Mouse (Mus musculus): ENCODE measurements around the gene Gtf3a. TPM values are rescaled to one million over a fixed set of nuclear protein-coding genes. Genes with fewer than 3 reads are reported as not detected.
"Not testable (repeated sequence)": the region's sequence is repeated elsewhere in the genome, so short reads cannot be mapped to it uniquely, and the experiment has no call there.

The Gtf3a gene
- polyA plus RNA-seq, 1 experiment from 2014 or later, result 31.6 TPM

DNA sequence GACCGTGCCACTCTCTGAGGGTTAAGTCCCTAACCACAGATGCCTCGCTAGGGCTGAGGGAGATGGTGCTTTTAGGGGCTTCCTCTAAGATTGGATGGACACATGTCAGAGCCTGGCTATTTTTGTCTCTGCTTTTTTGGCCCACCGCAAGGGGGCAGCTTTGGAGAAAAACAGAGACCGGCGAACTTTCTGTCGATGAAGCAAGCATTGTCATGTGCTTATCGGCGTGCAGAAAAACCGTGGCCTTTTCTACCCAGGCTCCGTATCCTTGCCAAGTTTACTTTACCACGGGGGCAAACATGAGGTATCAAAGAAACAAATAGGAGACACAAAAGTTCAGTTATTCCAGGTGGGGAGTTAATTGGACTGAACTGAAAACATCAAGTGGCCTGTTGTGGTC is 39.8 kb upstream of the Gtf3a start:
- DNase-seq, result peak; percentile 55
- no peaks in the 10 kb centered on the region for H3K9me3 ChIP-seq (ENCODE audit: low read length)
- H3K9ac ChIP-seq (replicated peaks), result no peak overlapping the region
- H3K27me3 ChIP-seq (ENCODE audit: insufficient read depth, low read length), result no peaks in the 10 kb centered on the region
- no peak overlapping the region for H3K4me2 ChIP-seq (ENCODE audit: low read depth, low read length)
- 43% methylated on average over 11 of the region's 11 CpGs for WGBS (ENCODE audit: insufficient replicate concordance)
- peaks cover 10% of the 10 kb centered on the region for H3K4me1 ChIP-seq (ENCODE audit: insufficient read depth)
- H3K27ac ChIP-seq (ENCODE audit: low read depth), result no peak overlapping the region
- peak; percentile 55 for TF ChIP-seq CTCF (IDR thresholded peaks at IDR 0.05; ENCODE audit: low read depth)
- TF ChIP-seq EP300 (IDR thresholded peaks at IDR 0.05; ENCODE audit: low read depth), result no peak
- H3K4me3 ChIP-seq (ENCODE audit: low read depth, low read length), result no peak overlapping the region
- ATAC-seq, result peak; percentile 19; the same call in 1 of the 2 replicates
- H3K36me3 ChIP-seq (replicated peaks; ENCODE audit: insufficient read depth, low read length), result no peaks in the 10 kb centered on the region

DNA sequence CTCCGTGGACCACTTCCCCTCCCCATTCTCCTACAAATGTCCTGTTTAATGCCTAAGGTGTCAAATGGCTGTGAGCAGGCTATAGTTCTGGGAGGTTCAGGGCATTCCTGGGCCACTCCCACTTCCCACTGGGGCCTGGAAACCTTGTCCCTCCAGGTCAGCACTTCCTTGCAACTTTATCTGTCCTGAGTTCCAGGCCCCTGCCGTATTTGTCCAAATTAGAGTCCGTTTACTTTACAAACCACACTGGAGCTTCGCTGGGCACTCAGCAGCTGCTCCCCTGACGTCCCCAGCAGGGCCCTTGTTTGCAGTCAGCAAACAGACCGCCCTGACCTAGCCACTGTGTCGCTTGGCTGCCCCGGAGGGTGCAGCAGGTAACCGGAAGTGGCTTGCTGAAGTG is 36.3 kb upstream of the Gtf3a start:
- DNase-seq, result peak; percentile 66
- no peaks in the 10 kb centered on the region for H3K36me3 ChIP-seq (replicated peaks; ENCODE audit: insufficient read depth, low read length)
- H3K27me3 ChIP-seq (ENCODE audit: insufficient read depth, low read length), result no peaks in the 10 kb centered on the region
- no peaks in the 10 kb centered on the region for H3K9me3 ChIP-seq (ENCODE audit: low read length)
- TF ChIP-seq EP300 (IDR thresholded peaks at IDR 0.05; ENCODE audit: low read depth) (no peak), CTCF (IDR thresholded peaks at IDR 0.05; ENCODE audit: low read depth) (no peak)
- peaks cover 10% of the 10 kb centered on the region for H3K4me1 ChIP-seq (ENCODE audit: insufficient read depth)
- 11% methylated on average over 9 of the region's 9 CpGs for WGBS (ENCODE audit: insufficient replicate concordance)
- ATAC-seq, result peak; percentile 80
- no peak overlapping the region for H3K4me3 ChIP-seq (ENCODE audit: low read depth, low read length)
- H3K4me2 ChIP-seq (ENCODE audit: low read depth, low read length), result 0 out of 2 replicates have a peak overlapping the region, but pooled peaks have one; percentile 2
- H3K9ac ChIP-seq (replicated peaks), result no peak overlapping the region
- peak overlapping the region; percentile 76 for H3K27ac ChIP-seq (ENCODE audit: low read depth)

DNA sequence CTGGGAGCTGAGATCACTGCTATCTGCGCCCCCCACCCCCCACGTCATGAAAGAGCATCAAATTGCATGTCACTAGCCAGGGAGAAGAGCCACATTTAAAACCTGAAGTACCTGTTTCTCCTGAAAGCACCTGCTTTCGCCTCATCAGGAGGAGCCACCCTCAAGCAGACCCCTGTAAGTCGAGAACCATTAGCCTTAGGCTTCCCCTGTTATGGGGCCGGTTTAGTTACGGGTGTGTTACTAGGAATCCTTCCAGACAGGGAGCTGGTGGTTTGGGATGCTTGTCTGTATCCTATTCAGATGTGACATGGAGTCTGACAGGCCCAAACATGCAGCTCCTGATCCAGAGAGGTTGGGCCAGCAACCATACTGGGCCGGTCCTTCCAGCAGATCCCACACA is 35.1 kb upstream of the Gtf3a start:
- H3K36me3 ChIP-seq (replicated peaks; ENCODE audit: insufficient read depth, low read length), result no peaks in the 10 kb centered on the region
- no peak for TF ChIP-seq EP300 (IDR thresholded peaks at IDR 0.05; ENCODE audit: low read depth)
- peaks cover 8% of the 10 kb centered on the region for H3K4me1 ChIP-seq (ENCODE audit: insufficient read depth)
- ATAC-seq (no peak), DNase-seq (no peak)
- H3K27ac ChIP-seq (ENCODE audit: low read depth), result peak overlapping the region; percentile 55; the same call in 1 of the 2 replicates
- H3K4me3 ChIP-seq (ENCODE audit: low read depth, low read length), result no peak overlapping the region
- H3K27me3 ChIP-seq (ENCODE audit: insufficient read depth, low read length), result no peaks in the 10 kb centered on the region
- 75% methylated on average over 7 of the region's 7 CpGs for WGBS (ENCODE audit: insufficient replicate concordance)
- no peak overlapping the region for H3K9ac ChIP-seq (replicated peaks)
- no peak overlapping the region for H3K4me2 ChIP-seq (ENCODE audit: low read depth, low read length)
- no peaks in the 10 kb centered on the region for H3K9me3 ChIP-seq (ENCODE audit: low read length)

DNA sequence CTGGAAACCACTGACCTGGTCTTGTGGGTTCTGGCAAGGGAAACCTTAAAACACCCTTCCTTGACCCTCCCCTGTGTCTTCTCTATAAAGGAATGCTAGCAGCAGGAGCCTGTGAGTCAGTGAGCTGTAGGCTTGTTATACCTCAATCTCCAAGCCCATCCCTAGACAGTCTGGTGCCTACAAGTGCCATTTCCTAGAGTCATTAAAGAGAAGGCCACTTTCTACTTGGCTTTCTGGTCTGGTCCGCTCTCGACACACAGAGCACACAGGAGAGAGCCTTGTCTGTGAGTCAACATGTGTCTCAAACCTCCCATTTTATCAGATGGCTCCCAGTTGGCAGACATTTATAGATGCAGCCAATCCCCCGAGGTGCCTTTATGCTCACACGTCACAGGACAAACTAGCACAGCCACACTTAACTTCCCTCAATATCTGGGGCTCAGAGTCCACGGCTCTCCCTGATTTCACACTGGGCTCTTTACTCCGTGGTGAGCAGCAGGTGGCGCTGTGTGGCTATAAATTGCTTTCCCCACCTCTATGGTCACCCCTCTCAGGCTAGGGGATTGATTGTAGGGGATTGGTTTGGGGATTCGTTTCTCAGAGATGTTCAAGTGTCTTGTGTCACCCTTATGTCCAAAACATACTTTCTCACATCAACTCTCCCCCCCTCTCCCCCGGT is 34.2 kb upstream of the Gtf3a start:
- Histone ChIP-seq H3K36me3 (replicated peaks; ENCODE audit: insufficient read depth, low read length) (no peaks in the 10 kb centered on the region), H3K4me1 (ENCODE audit: insufficient read depth) (peaks cover 6% of the 10 kb centered on the region; the same call in 1 of the 2 replicates), H3K4me2 (ENCODE audit: low read depth, low read length) (no peak overlapping the region), H3K27ac (ENCODE audit: low read depth) (peak overlapping the region; percentile 55; the same call in 1 of the 2 replicates), H3K4me3 (ENCODE audit: low read depth, low read length) (no peak overlapping the region), H3K27me3 (ENCODE audit: insufficient read depth, low read length) (no peaks in the 10 kb centered on the region), H3K9me3 (ENCODE audit: low read length) (no peaks in the 10 kb centered on the region), H3K9ac (replicated peaks) (no peak overlapping the region)
- DNase-seq (peak; percentile 79), ATAC-seq (peak; percentile 86)
- WGBS (ENCODE audit: insufficient replicate concordance), result 21% methylated on average over 9 of the region's 9 CpGs
- TF ChIP-seq CTCF (IDR thresholded peaks at IDR 0.05; ENCODE audit: low read depth) (peak; percentile 85), EP300 (IDR thresholded peaks at IDR 0.05; ENCODE audit: low read depth) (no peak)

DNA sequence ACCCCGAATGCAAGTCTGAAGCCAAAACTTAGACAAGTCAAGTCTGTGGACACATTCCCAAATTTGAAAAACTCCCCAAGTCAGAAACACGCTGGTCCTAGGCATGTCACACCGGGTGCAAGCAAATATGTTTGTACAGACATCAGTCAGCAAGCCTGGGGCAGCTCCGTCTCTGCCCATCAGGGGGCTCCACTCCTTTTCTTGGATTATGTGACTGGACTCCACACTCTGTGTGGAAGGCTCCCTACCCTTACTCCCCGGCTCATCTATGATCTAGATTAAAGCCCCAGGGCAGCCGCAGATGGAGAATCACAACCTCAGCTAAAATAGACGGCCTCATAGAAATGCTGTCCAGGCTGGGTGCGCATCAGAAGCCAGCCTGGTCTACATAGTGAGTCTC is 32.2 kb upstream of the Gtf3a start:
- ATAC-seq (no peak), DNase-seq (no peak)
- no peak overlapping the region for H3K9ac ChIP-seq (replicated peaks)
- no peak overlapping the region for H3K4me3 ChIP-seq (ENCODE audit: low read depth, low read length)
- WGBS (ENCODE audit: insufficient replicate concordance), result 69% methylated on average over 8 of the region's 8 CpGs
- H3K4me1 ChIP-seq (ENCODE audit: insufficient read depth), result peaks cover 10% of the 10 kb centered on the region
- no peaks in the 10 kb centered on the region for H3K36me3 ChIP-seq (replicated peaks; ENCODE audit: insufficient read depth, low read length)
- no peaks in the 10 kb centered on the region for H3K27me3 ChIP-seq (ENCODE audit: insufficient read depth, low read length)
- TF ChIP-seq EP300 (IDR thresholded peaks at IDR 0.05; ENCODE audit: low read depth), result no peak
- TF ChIP-seq CTCF (IDR thresholded peaks at IDR 0.05; ENCODE audit: low read depth), result peak; percentile 20
- no peaks in the 10 kb centered on the region for H3K9me3 ChIP-seq (ENCODE audit: low read length)
- H3K4me2 ChIP-seq (ENCODE audit: low read depth, low read length), result no peak overlapping the region
- H3K27ac ChIP-seq (ENCODE audit: low read depth), result no peak overlapping the region

DNA sequence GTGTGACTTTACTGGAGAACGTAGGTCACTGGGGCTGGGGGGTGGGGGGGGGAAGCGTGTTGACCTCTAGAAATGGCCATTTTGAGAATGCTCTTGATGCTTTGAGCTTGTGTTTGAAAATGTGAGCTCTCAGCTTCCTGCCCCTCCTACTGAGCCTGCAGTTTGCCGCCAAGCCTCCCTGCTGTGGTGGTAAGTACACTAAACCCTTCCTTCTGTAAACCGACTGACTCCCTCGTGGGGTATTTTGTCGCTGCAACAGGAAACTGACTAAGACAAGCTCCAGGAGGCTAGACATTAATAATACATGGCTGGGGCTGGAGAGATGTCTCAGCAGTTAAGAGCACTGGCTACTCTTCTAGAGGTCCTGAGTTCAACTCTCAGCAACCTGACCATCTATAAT is 31.7 kb upstream of the Gtf3a start:
- TF ChIP-seq CTCF (IDR thresholded peaks at IDR 0.05; ENCODE audit: low read depth) (no peak), EP300 (IDR thresholded peaks at IDR 0.05; ENCODE audit: low read depth) (no peak)
- Histone ChIP-seq H3K9ac (replicated peaks) (no peak overlapping the region), H3K9me3 (ENCODE audit: low read length) (no peaks in the 10 kb centered on the region), H3K4me3 (ENCODE audit: low read depth, low read length) (no peak overlapping the region), H3K4me1 (ENCODE audit: insufficient read depth) (peaks cover 10% of the 10 kb centered on the region), H3K36me3 (replicated peaks; ENCODE audit: insufficient read depth, low read length) (no peaks in the 10 kb centered on the region), H3K4me2 (ENCODE audit: low read depth, low read length) (no peak overlapping the region), H3K27me3 (ENCODE audit: insufficient read depth, low read length) (no peaks in the 10 kb centered on the region), H3K27ac (ENCODE audit: low read depth) (no peak overlapping the region)
- no peak for ATAC-seq
- 29% methylated on average over 6 of the region's 6 CpGs for WGBS (ENCODE audit: insufficient replicate concordance)
- DNase-seq, result no peak

DNA sequence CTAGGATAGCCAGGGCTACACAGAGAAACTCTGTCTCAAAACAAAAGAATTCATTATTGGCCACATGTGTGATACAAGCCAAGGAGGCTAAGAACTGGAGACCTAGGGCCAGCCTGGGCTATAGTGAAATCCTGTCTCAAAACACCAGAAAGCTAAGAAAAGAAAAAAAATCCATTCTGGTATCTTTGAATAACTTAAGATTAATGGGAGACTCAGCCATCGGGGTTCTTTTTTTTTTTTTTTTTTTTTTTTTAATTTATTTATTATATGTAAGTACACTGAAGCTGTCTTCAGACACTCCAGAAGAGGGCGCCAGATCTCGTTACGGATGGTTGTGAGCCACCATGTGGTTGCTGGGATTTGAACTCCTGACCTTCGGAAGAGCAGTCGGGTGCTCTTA is 31.1 kb upstream of the Gtf3a start:
- H3K9me3 ChIP-seq (ENCODE audit: low read length); H3K27ac ChIP-seq (ENCODE audit: low read depth); ATAC-seq; H3K4me2 ChIP-seq (ENCODE audit: low read depth, low read length); H3K36me3 ChIP-seq (replicated peaks; ENCODE audit: insufficient read depth, low read length); DNase-seq; H3K4me3 ChIP-seq (ENCODE audit: low read depth, low read length); H3K27me3 ChIP-seq (ENCODE audit: insufficient read depth, low read length); H3K9ac ChIP-seq (replicated peaks); H3K4me1 ChIP-seq (ENCODE audit: insufficient read depth): not testable (repeated sequence)
- 82% methylated on average over 3 of the region's 6 CpGs for WGBS (ENCODE audit: insufficient replicate concordance)
